Mouse (Mus musculus) CH12.LX (cell line): ENCODE results near the gene Tbc1d9b. TPM values are rescaled to one million over a fixed set of nuclear protein-coding genes. Genes with fewer than 3 reads are reported as not detected.

Experiments used
- DNase-seq: peaks from one replicate; pipeline ENCODE4 v3.0.0-alpha.2; 2013; ENCODE audit errors: extremely low read depth
- H3K27ac ChIP-seq: 2 replicates; pipeline ENCODE4 v1.5.1; 2012; ENCODE audit warnings: low read depth, mild to moderate bottlenecking, control low read depth, moderate library complexity; ENCODE audit not compliant: insufficient read depth
- H3K27me3 ChIP-seq: replicated peaks from 2 replicates; pipeline ENCODE3; 2012; ENCODE audit warnings: inconsistent platforms
- H3K36me3 ChIP-seq, 2 experiments: replicated peaks in 1 of 2; 2 replicates each; pipeline versions ENCODE3 to v1.6.1; 2012; ENCODE audit warnings: inconsistent platforms in 1 of 2, low read length in 1 of 2, mild to moderate bottlenecking in 1 of 2, mixed read lengths in 1 of 2, moderate library complexity in 1 of 2; ENCODE audit not compliant: control insufficient read depth in 1 of 2, insufficient read depth in 1 of 2
- H3K4me1 ChIP-seq, 2 experiments: 2 replicates each; pipeline ENCODE4 v1.6.1; 2012; ENCODE audit warnings: inconsistent platforms in 1 of 2, moderate library complexity in 1 of 2; ENCODE audit not compliant: insufficient read depth in 2 of 2, control insufficient read depth in 1 of 2
- H3K4me2 ChIP-seq: 2 replicates; pipeline ENCODE4 v1.6.1; 2012; ENCODE audit warnings: low read depth, mild to moderate bottlenecking, control low read depth; ENCODE audit not compliant: poor library complexity, insufficient read depth, severe bottlenecking
- H3K4me3 ChIP-seq, 3 experiments: fragments of 150-350 bp in 1 of 3; sonication (generic) in 1 of 3; replicated peaks in 1 of 3; 2 replicates each; pipeline versions ENCODE3 to v1.5.1; 2011 to 2012; ENCODE audit warnings: low read depth in 2 of 3, low read length in 2 of 3, mild to moderate bottlenecking in 2 of 3, moderate library complexity in 2 of 3, control low read depth in 1 of 3, improper control_type of control experiment in 1 of 3, inconsistent platforms in 1 of 3, mixed read lengths in 1 of 3; ENCODE audit not compliant: poor library complexity in 1 of 3
- H3K79me2 ChIP-seq: replicated peaks from 2 replicates; pipeline ENCODE4 v1.6.1; 2012; ENCODE audit warnings: mild to moderate bottlenecking, moderate library complexity; ENCODE audit not compliant: control insufficient read depth, poor library complexity, insufficient read depth, severe bottlenecking; ENCODE audit errors: extremely low read depth
- H3K9ac ChIP-seq: 2 replicates; pipeline ENCODE4 v1.6.1; 2012; ENCODE audit warnings: low read depth, mild to moderate bottlenecking, control low read depth, moderate library complexity; ENCODE audit not compliant: insufficient read depth
- H3K9me3 ChIP-seq: replicated peaks from 2 replicates; pipeline ENCODE3; 2012; ENCODE audit warnings: low read length, inconsistent platforms, mixed read lengths
- BHLHE40 ChIP-seq: IDR thresholded peaks from 2 replicates; pipeline ENCODE4 v1.6.1; 2011; ENCODE audit warnings: mild to moderate bottlenecking, low read depth, low read length, improper control_type of control experiment
- CHD1 ChIP-seq: IDR thresholded peaks from 2 replicates; pipeline ENCODE4 v1.6.1; 2012; ENCODE audit warnings: low read depth, low read length, improper control_type of control experiment, inconsistent platforms
- CHD2 ChIP-seq: IDR thresholded peaks from 2 replicates; pipeline ENCODE4 v1.6.1; 2011; ENCODE audit warnings: low read length, improper control_type of control experiment
- ETS1 ChIP-seq: conservative IDR thresholded peaks from 2 replicates; pipeline ENCODE4 v1.6.1; 2012; ENCODE audit warnings: low read depth, mild to moderate bottlenecking, inconsistent platforms, low read length, improper control_type of control experiment, moderate library complexity
- GABPA ChIP-seq: IDR thresholded peaks from 2 replicates; pipeline ENCODE4 v1.6.1; 2012; ENCODE audit warnings: low read depth, low read length, improper control_type of control experiment, inconsistent platforms; ENCODE audit not compliant: insufficient replicate concordance
- JUN ChIP-seq: IDR thresholded peaks from 2 replicates; pipeline ENCODE4 v1.6.1; 2011; ENCODE audit warnings: low read depth, mild to moderate bottlenecking, low read length, improper control_type of control experiment, moderate library complexity; ENCODE audit not compliant: insufficient read depth
- SIN3A ChIP-seq: IDR thresholded peaks from 2 replicates; pipeline ENCODE4 v1.6.1; 2012; ENCODE audit warnings: low read length, improper control_type of control experiment, inconsistent platforms
- TBP ChIP-seq: conservative IDR thresholded peaks from 2 replicates; pipeline ENCODE4 v1.6.1; 2011; ENCODE audit warnings: low read depth, low read length, improper control_type of control experiment
- ZC3H11A ChIP-seq: IDR thresholded peaks from 2 replicates; pipeline ENCODE4 v1.6.1; 2012; ENCODE audit warnings: low read depth, mild to moderate bottlenecking, inconsistent platforms, low read length, improper control_type of control experiment
- dilution Hi-C: fragments of 300-500 bp; cut with MboI; formaldehyde crosslinking; loops from 2 replicates; pipeline ENCODE4 v1.14.3; 2020; ENCODE audit warnings: low sequenced_read_pairs; ENCODE audit not compliant: extremely low pct_unique_long_range_greater_than_20kb, extremely low pct_ligation_motif_present
- in situ Hi-C: fragments of 300-500 bp; cut with MboI; formaldehyde crosslinking; loops from 3 replicates; pipeline ENCODE4 v1.14.3; 2019; ENCODE audit warnings: low sequenced_read_pairs, low pct_ligation_motif_present, low pct_unique_long_range_greater_than_20kb, mixed read lengths
- polyA plus RNA-seq: library from polyadenylated mRNA; unstranded; fragments of >175 nt; gene quantifications from 2 replicates; pipeline ENCODE4 v1.2.1, GENCODE M21; 2012; ENCODE audit warnings: low read depth; ENCODE audit not compliant: insufficient read length
- total RNA-seq, 2 experiments: library from RNA; depleted of rRNA; stranded (reverse); fragments of 300-350 nt in 1 of 2; fragments of >200 nt in 1 of 2; gene quantifications; 2 replicates each; pipeline ENCODE4 v1.2.3; 2012 to 2014

Tbc1d9b gene
- total and polyA plus RNA-seq, 3 experiments, result 14.1 to 28.6 (median 27.9) TPM

- H3K27me3 ChIP-seq, result no peaks in the 10 kb centered on the region
- H3K4me1 ChIP-seq, result peaks cover 0 to 14% of the 10 kb centered on the region in 2 experiments; a peak in 2 of 4 replicates
- TF ChIP-seq CHD2, result 0 out of 2 replicates have a peak, but pooled peaks have one; percentile 30
- no peak for TF ChIP-seq TBP
- no peak overlapping the region for H3K9ac ChIP-seq
- H3K79me2 ChIP-seq, result peaks cover 3% of the 10 kb centered on the region; the same call in 1 of the 2 replicates
- in situ Hi-C loops, result no loop called here
- H3K4me3 ChIP-seq, result no peak overlapping the region
- peaks cover 73 to 93% of the 10 kb centered on the region in 2 experiments for H3K36me3 ChIP-seq
- no peaks in the 10 kb centered on the region for H3K9me3 ChIP-seq
- DNase-seq, result no peak
- no peak overlapping the region for H3K27ac ChIP-seq
- dilution Hi-C loops, result no loop called here
- no peak overlapping the region for H3K4me2 ChIP-seq
These were observed 67.7 kb downstream of the Tbc1d9b start for GRCm38 (mm10) chr11:50198916-50199315.

GRCm38 (mm10) chr11:50200613-50201012 lies 69.4 kb downstream of the Tbc1d9b start:
- H3K9ac ChIP-seq, result no peak overlapping the region
- H3K36me3 ChIP-seq, result peaks cover 82 to 95% of the 10 kb centered on the region in 2 experiments
- TF ChIP-seq CHD1, result no peak
- TF ChIP-seq SIN3A, result no peak
- TF ChIP-seq ETS1, result no peak
- no peak for TF ChIP-seq ZC3H11A
- H3K79me2 ChIP-seq, result peaks cover 19% of the 10 kb centered on the region
- H3K4me3 ChIP-seq, result no peak overlapping the region
- no peak overlapping the region for H3K27ac ChIP-seq
- no peaks in the 10 kb centered on the region for H3K27me3 ChIP-seq
- H3K9me3 ChIP-seq, result no peaks in the 10 kb centered on the region
- no peak overlapping the region for H3K4me2 ChIP-seq
- peaks cover 5 to 6% of the 10 kb centered on the region in 2 experiments; a peak in 1 of 4 replicates for H3K4me1 ChIP-seq
- dilution Hi-C loops, result no loop called here
- no peak for DNase-seq
- in situ Hi-C loops, result no loop called here

GRCm38 (mm10) chr11:50201590-50201989 lies 70.4 kb downstream of the Tbc1d9b start:
- Histone ChIP-seq H3K27ac (no peak overlapping the region; the same call in 1 of the 2 replicates), H3K4me1 (peaks cover 5 to 15% of the 10 kb centered on the region in 2 experiments; a peak in 3 of 4 replicates), H3K79me2 (peaks cover 28% of the 10 kb centered on the region), H3K27me3 (no peaks in the 10 kb centered on the region), H3K9ac (no peak overlapping the region), H3K9me3 (no peaks in the 10 kb centered on the region), H3K36me3 (peaks cover 89 to 97% of the 10 kb centered on the region in 2 experiments), H3K4me2 (no peak overlapping the region), H3K4me3 (no peak overlapping the region)
- in situ Hi-C loops, result no loop called here
- no peak for DNase-seq
- TF ChIP-seq GABPA (no peak), SIN3A (no peak), BHLHE40 (no peak), JUN (no peak)
- dilution Hi-C loops, result no loop called here
